Comparison of ENCODE assay signal across 27 mouse cellular contexts in the genomic region with DNA sequence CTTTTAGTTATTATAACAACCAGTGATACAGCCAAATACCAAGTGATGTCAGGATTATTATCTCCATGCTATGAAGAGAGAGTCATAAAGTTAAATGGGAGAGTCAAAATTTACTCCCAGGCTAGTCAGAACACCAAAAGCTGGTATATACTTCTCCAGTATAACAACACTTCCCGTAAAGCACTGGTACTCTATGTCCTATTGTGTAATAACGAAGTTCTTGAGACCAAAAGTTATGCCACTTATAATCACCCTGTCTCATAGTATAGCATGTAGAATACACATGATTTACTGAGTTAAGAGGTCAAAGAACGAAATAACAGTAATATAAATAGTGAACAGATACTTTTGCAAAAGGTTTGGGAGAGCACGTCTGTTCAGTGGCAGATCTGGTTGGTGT.
"Had no signal": no experiment of that assay in that cellular context is flagged by ENCODE, and none has a peak within 500 bp of the region (broad histone marks: within the 10 kb centered on the region; RNA-seq: fewer than 3 reads in every experiment).

No protein-coding gene starts in this region.

- H3K4me1 ChIP-seq: embryonic facial prominence, embryonic 10.5 days; embryonic facial prominence, embryonic 12.5 days; embryonic facial prominence, embryonic 13.5 days; embryonic facial prominence, embryonic 15.5 days; forebrain, embryonic 10.5 days; forebrain, embryonic 12.5 days; forebrain, embryonic 13.5 days; forebrain, embryonic 15.5 days had no signal

- H3K9me3 ChIP-seq: embryonic facial prominence, embryonic 10.5 days; embryonic facial prominence, embryonic 13.5 days; embryonic facial prominence, embryonic 15.5 days; forebrain, embryonic 10.5 days; forebrain, embryonic 12.5 days; forebrain, embryonic 13.5 days; forebrain, embryonic 15.5 days had no signal

- H3K4me3 ChIP-seq: embryonic facial prominence, embryonic 10.5 days; embryonic facial prominence, embryonic 12.5 days; embryonic facial prominence, embryonic 13.5 days; embryonic facial prominence, embryonic 15.5 days; erythroblast, embryonic 14.5 days; forebrain, embryonic 10.5 days; forebrain, embryonic 12.5 days; forebrain, embryonic 13.5 days; forebrain, embryonic 15.5 days; gastrocnemius, adult 2 months; heart, adult 2 months had no signal

- H3K4me2 ChIP-seq: embryonic facial prominence, embryonic 12.5 days; embryonic facial prominence, embryonic 13.5 days; embryonic facial prominence, embryonic 15.5 days; forebrain, embryonic 12.5 days; forebrain, embryonic 13.5 days; forebrain, embryonic 15.5 days had no signal

- H3K9ac ChIP-seq: embryonic facial prominence, embryonic 12.5 days; embryonic facial prominence, embryonic 13.5 days; embryonic facial prominence, embryonic 15.5 days; forebrain, embryonic 12.5 days; forebrain, embryonic 13.5 days; forebrain, embryonic 15.5 days; forebrain, postnatal 0 days had no signal

- H3K27ac ChIP-seq: embryonic facial prominence, embryonic 10.5 days; embryonic facial prominence, embryonic 12.5 days; embryonic facial prominence, embryonic 13.5 days; embryonic facial prominence, embryonic 15.5 days; forebrain, embryonic 10.5 days; forebrain, embryonic 12.5 days; forebrain, embryonic 13.5 days; forebrain, embryonic 15.5 days; gastrocnemius, adult 2 months; heart, adult 2 months had no signal

- ATAC-seq: forebrain, embryonic 13.5 days; forebrain, embryonic 14.5 days; forebrain, embryonic 15.5 days; forebrain, embryonic 16.5 days; forebrain, postnatal 0 days had no signal

- H3K36me3 ChIP-seq: embryonic facial prominence, embryonic 10.5 days; embryonic facial prominence, embryonic 12.5 days; embryonic facial prominence, embryonic 13.5 days; embryonic facial prominence, embryonic 15.5 days; forebrain, embryonic 10.5 days; forebrain, embryonic 12.5 days; forebrain, embryonic 15.5 days had no signal

- H3K27me3 ChIP-seq: embryonic facial prominence, embryonic 12.5 days; embryonic facial prominence, embryonic 13.5 days; embryonic facial prominence, embryonic 15.5 days; forebrain, embryonic 12.5 days; forebrain, embryonic 13.5 days; forebrain, embryonic 15.5 days had no signal

- DNase-seq: cerebellum, adult 8-10 months; cerebellum, adult 9-10 months; cerebellum, adult 9-11 months; cerebellum, postnatal 10 days; cerebellum, postnatal 14 days; cerebellum, postnatal 25 days; cerebellum, postnatal 36 days; embryo, embryonic 11 days; forebrain, postnatal 0 days; gastrocnemius, adult 2 months; gastrocnemius, postnatal 10 days; gastrocnemius, postnatal 14 days; gastrocnemius, postnatal 25 days; gastrocnemius, postnatal 36 days; heart, adult 18-20 months; heart, adult 2 months had no signal
